Mouse (Mus musculus): Measurements from ENCODE around the gene Eif1ad.

DNA sequence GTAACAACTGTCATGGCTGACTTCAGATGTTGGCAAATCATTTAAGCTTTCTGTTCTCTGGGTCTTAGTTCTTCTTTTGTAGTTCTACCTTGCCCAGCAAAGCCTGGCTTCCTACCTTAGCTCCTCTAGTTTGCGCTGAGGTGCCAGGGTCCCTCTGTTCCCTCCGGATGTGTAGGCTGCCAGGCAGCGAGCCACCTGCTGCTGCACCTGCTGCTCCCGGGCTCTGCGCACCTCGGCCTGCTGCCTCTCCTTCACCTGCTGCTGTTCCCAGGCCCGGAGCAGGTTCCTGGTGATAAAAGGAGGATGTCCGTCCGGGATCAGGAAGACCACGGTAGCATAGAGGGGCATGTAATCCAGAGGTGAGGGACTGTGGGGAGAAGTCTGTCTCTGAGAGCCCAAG lies 27.6 kb downstream of the Eif1ad start:
- TF ChIP-seq CTCF (IDR thresholded peaks at IDR 0.05; ENCODE audit: extremely low read depth, insufficient read depth, insufficient read length, insufficient replicate concordance): no peak
- TF ChIP-seq POLR2A (IDR thresholded peaks at IDR 0.05; ENCODE audit: low read depth, low read length): no peak
